Mouse (Mus musculus) MEL (cell line): ENCODE measurements around the gene Gtpbp1. TPM values are rescaled to one million over a fixed set of nuclear protein-coding genes. Genes with fewer than 3 reads are reported as not detected.
A peak's percentile ranks its signal among the peaks of the same experiment; 100 is the strongest.

Source experiments
- DNase-seq: peaks from one replicate; pipeline ENCODE4 v3.0.0; 2011; ENCODE audit warnings: low read depth, low spot score
- H3K27ac ChIP-seq: 2 replicates; pipeline ENCODE4 v1.5.1; 2012; ENCODE audit warnings: low read depth, mild to moderate bottlenecking, control low read depth, low read length, moderate library complexity; ENCODE audit not compliant: control insufficient read depth
- H3K27me3 ChIP-seq, 2 experiments: fragments of 150-350 bp in 1 of 2; sonication (generic) in 1 of 2; 2 replicates each; pipeline ENCODE4 v1.6.1; 2012; ENCODE audit warnings: low read length in 2 of 2, mild to moderate bottlenecking in 2 of 2, improper control_type of control experiment in 1 of 2, moderate library complexity in 1 of 2; ENCODE audit not compliant: insufficient read depth in 2 of 2, control insufficient read depth in 1 of 2
- H3K36me3 ChIP-seq, 2 experiments: 2 replicates each; pipeline ENCODE4 v1.6.1; 2012 to 2014; ENCODE audit warnings: low read length in 2 of 2, improper control_type of control experiment in 1 of 2, inconsistent platforms in 1 of 2, mild to moderate bottlenecking in 1 of 2; ENCODE audit not compliant: insufficient read depth in 2 of 2, control insufficient read depth in 1 of 2
- H3K4me1 ChIP-seq, 2 experiments: fragments of 150-350 bp in 1 of 2; sonication (generic) in 1 of 2; 2 replicates each; pipeline ENCODE4 v1.6.1; 2012; ENCODE audit warnings: low read length in 2 of 2, improper control_type of control experiment in 1 of 2, mild to moderate bottlenecking in 1 of 2; ENCODE audit not compliant: insufficient read depth in 2 of 2, control insufficient read depth in 1 of 2
- H3K4me3 ChIP-seq, 2 experiments: fragments of 150-350 bp in 1 of 2; sonication (generic) in 1 of 2; 2 replicates each; pipeline ENCODE4 v1.5.1; 2012; ENCODE audit warnings: low read depth in 2 of 2, low read length in 2 of 2, mild to moderate bottlenecking in 2 of 2, moderate library complexity in 2 of 2, control low read depth in 1 of 2, improper control_type of control experiment in 1 of 2; ENCODE audit not compliant: control insufficient read depth in 1 of 2, insufficient read depth in 1 of 2
- H3K79me2 ChIP-seq: 2 replicates; pipeline ENCODE4 v1.6.1; 2012; ENCODE audit warnings: mild to moderate bottlenecking, low read length, moderate library complexity; ENCODE audit not compliant: control insufficient read depth, poor library complexity, insufficient read depth
- H3K9ac ChIP-seq: 2 replicates; pipeline ENCODE4 v1.6.1; 2012; ENCODE audit warnings: low read depth, mild to moderate bottlenecking, control low read depth, low read length, moderate library complexity; ENCODE audit not compliant: control insufficient read depth, poor library complexity, severe bottlenecking
- H3K9me3 ChIP-seq: fragments of 150-350 bp; sonication (generic); replicated peaks from 2 replicates; pipeline ENCODE4 v1.6.1; 2012; ENCODE audit warnings: mild to moderate bottlenecking, low read length, improper control_type of control experiment, moderate library complexity; ENCODE audit not compliant: insufficient read depth
- BHLHE40 ChIP-seq: IDR thresholded peaks from 2 replicates; pipeline ENCODE4 v1.6.1; 2012; ENCODE audit warnings: low read depth, mild to moderate bottlenecking, inconsistent platforms, low read length, improper control_type of control experiment, borderline replicate concordance
- CHD2 ChIP-seq: IDR thresholded peaks from 2 replicates; pipeline ENCODE4 v1.6.1; 2011; ENCODE audit warnings: low read length, improper control_type of control experiment
- CTCF ChIP-seq, 3 experiments: IDR thresholded peaks in 2 of 3; conservative IDR thresholded peaks in 1 of 3; 2 replicates each; pipeline ENCODE4 v1.5.1; 2011 to 2012; ENCODE audit warnings: low read length in 3 of 3, low read depth in 2 of 3, mild to moderate bottlenecking in 2 of 3, improper control_type of control experiment in 1 of 3, inconsistent platforms in 1 of 3, mixed read lengths in 1 of 3, moderate library complexity in 1 of 3; ENCODE audit not compliant: control insufficient read depth in 1 of 3, insufficient read depth in 1 of 3, poor library complexity in 1 of 3, severe bottlenecking in 1 of 3
- E2F4 ChIP-seq: IDR thresholded peaks from 2 replicates; pipeline ENCODE4 v1.6.1; 2011; ENCODE audit warnings: low read depth, low read length, improper control_type of control experiment, borderline replicate concordance
- ELF1 ChIP-seq: IDR thresholded peaks from 2 replicates; pipeline ENCODE4 v1.6.1; 2014; ENCODE audit warnings: low read depth, mild to moderate bottlenecking, inconsistent platforms, low read length, improper control_type of control experiment, moderate library complexity
- GABPA ChIP-seq: IDR thresholded peaks from 2 replicates; pipeline ENCODE4 v1.6.1; 2012; ENCODE audit warnings: low read depth, mild to moderate bottlenecking, inconsistent platforms, low read length, improper control_type of control experiment, moderate library complexity
- GATA1 ChIP-seq: IDR thresholded peaks from 2 replicates; pipeline ENCODE4 v1.6.1; 2011; ENCODE audit warnings: low read depth, low read length, improper control_type of control experiment
- HCFC1 ChIP-seq: IDR thresholded peaks from 2 replicates; pipeline ENCODE4 v1.6.1; 2012; ENCODE audit warnings: low read depth, mild to moderate bottlenecking, inconsistent platforms, low read length, improper control_type of control experiment, moderate library complexity
- JUND ChIP-seq: IDR thresholded peaks from 2 replicates; pipeline ENCODE4 v1.6.1; 2011; ENCODE audit warnings: low read depth, mild to moderate bottlenecking, improper control_type of control experiment, low read length
- MAX ChIP-seq: IDR thresholded peaks from 2 replicates; pipeline ENCODE4 v1.6.1; 2011; ENCODE audit warnings: low read length, improper control_type of control experiment
- MXI1 ChIP-seq: IDR thresholded peaks from 2 replicates; pipeline ENCODE4 v1.6.1; 2011; ENCODE audit warnings: mild to moderate bottlenecking, low read depth, low read length, improper control_type of control experiment
- MYC ChIP-seq: IDR thresholded peaks from 2 replicates; pipeline ENCODE4 v1.6.1; 2011; ENCODE audit warnings: low read depth, mild to moderate bottlenecking, low read length, improper control_type of control experiment, moderate library complexity
- POLR2AphosphoS2 ChIP-seq: IDR thresholded peaks from 2 replicates; pipeline ENCODE4 v1.6.1; 2011; ENCODE audit warnings: low read length, improper control_type of control experiment
- POLR2AphosphoS5 ChIP-seq: IDR thresholded peaks from 2 replicates; pipeline ENCODE4 v1.6.1; 2012; ENCODE audit warnings: low read depth, borderline replicate concordance, mild to moderate bottlenecking, inconsistent platforms, low read length, moderate library complexity, mixed read lengths
- SIN3A ChIP-seq: IDR thresholded peaks from 2 replicates; pipeline ENCODE4 v1.6.1; 2012; ENCODE audit warnings: low read length, improper control_type of control experiment, inconsistent platforms
- TCF12 ChIP-seq: IDR thresholded peaks from 2 replicates; pipeline ENCODE4 v1.6.1; 2014; ENCODE audit warnings: low read depth, mild to moderate bottlenecking, inconsistent platforms, low read length, improper control_type of control experiment, moderate library complexity
- UBTF ChIP-seq: IDR thresholded peaks from 2 replicates; pipeline ENCODE4 v1.6.1; 2012; ENCODE audit warnings: low read depth, mild to moderate bottlenecking, inconsistent platforms, low read length, improper control_type of control experiment, moderate library complexity, borderline replicate concordance; ENCODE audit not compliant: insufficient read depth
- USF1 ChIP-seq: IDR thresholded peaks from 2 replicates; pipeline ENCODE4 v1.6.1; 2014; ENCODE audit warnings: low read depth, mild to moderate bottlenecking, inconsistent platforms, low read length, improper control_type of control experiment, moderate library complexity
- ZMIZ1 ChIP-seq: IDR thresholded peaks from 2 replicates; pipeline ENCODE4 v1.6.1; 2012; ENCODE audit warnings: low read depth, mild to moderate bottlenecking, inconsistent platforms, low read length, improper control_type of control experiment, moderate library complexity
- ZNF384 ChIP-seq: IDR thresholded peaks from 2 replicates; pipeline ENCODE4 v1.6.1; 2012; ENCODE audit warnings: low read depth, mild to moderate bottlenecking, inconsistent platforms, low read length, improper control_type of control experiment
- polyA plus RNA-seq, 2 experiments: library from polyadenylated mRNA; stranded (reverse) in 1 of 2; unstranded in 1 of 2; fragments of >175 nt in 1 of 2; fragments of >200 nt in 1 of 2; gene quantifications; 2 replicates each; pipeline versions ENCODE4 v1.2.1 to v1.2.4; 2012; ENCODE audit warnings: low replicate concordance in 2 of 2, low read depth in 1 of 2; ENCODE audit not compliant: insufficient read length in 2 of 2, insufficient read depth in 1 of 2, missing spikeins in 1 of 2
- total RNA-seq: library from RNA; depleted of rRNA; stranded (reverse); fragments of 300-350 nt; gene quantifications from 2 replicates; pipeline ENCODE4 v1.2.3, GENCODE M21; 2012

Gene Gtpbp1
- total and polyA plus RNA-seq, 3 experiments, result 50.3 to 92.2 TPM; not detected in 1

GRCm38 (mm10) chr15:79686046-79686869, 4.4 kb upstream of the Gtpbp1 start (continued):
- TF ChIP-seq MXI1 (peak; percentile 93), POLR2AphosphoS2 (no peak), MAX (peak; percentile 95), POLR2AphosphoS5 (no peak), GABPA (no peak), JUND (no peak), USF1 (0 out of 2 replicates have a peak, but pooled peaks have one; percentile 25), ZMIZ1 (peak; percentile 12; the same call in 1 of the 2 replicates), CHD2 (no peak), CTCF (IDR thresholded peaks at IDR 0.05 in 2 of 3, conservative IDR thresholded peaks at IDR 0.05 in 1 of 3; ENCODE audit: control insufficient read depth in 1 of 3, insufficient read depth in 1 of 3, low read depth in 2 of 3, low read length in 3 of 3, poor library complexity in 1 of 3, severe bottlenecking in 1 of 3) (no peak), ZNF384 (no peak), ELF1 (no peak), BHLHE40 (no peak), SIN3A (peak; percentile 92)

DNA sequence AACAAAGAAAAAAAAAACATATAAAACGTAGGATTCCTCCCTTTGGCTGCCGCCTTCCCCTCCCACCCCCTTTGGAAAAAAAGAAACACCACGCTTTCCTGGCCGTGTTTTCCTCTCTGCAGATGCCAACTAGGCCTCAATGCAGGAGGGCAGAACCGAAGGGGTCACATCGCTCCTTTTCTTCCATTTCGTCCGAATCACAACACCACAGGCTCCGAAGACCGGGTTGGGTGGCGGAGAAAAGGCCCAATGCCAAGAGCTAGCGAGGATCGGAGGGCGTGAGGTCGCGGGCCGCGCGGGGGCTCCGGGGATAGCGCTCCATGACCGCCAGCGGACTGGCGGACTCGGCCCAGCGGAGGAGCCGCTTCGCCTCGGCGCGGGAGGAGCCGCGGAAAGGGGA, 3.5 kb upstream of the Gtpbp1 start:
- peak; percentile 53 for DNase-seq
- no peaks in the 10 kb centered on the region for H3K9me3 ChIP-seq
- peaks cover 0 to 32% of the 10 kb centered on the region in 2 experiments; a peak in 3 of 4 replicates for H3K36me3 ChIP-seq
- peak overlapping the region; percentile 93 to 96 for H3K4me3 ChIP-seq
- no peaks in the 10 kb centered on the region for H3K27me3 ChIP-seq
- peak overlapping the region; percentile 97 for H3K9ac ChIP-seq
- H3K79me2 ChIP-seq, result peaks cover 68% of the 10 kb centered on the region
- peaks cover 8 to 26% of the 10 kb centered on the region in 2 experiments for H3K4me1 ChIP-seq
- peak; percentile 66 for TF ChIP-seq SIN3A
- no peak for TF ChIP-seq ELF1
- TF ChIP-seq HCFC1, result 0 out of 2 replicates have a peak, but pooled peaks have one; percentile 36
- no peak; the same call in 1 of the 2 replicates for TF ChIP-seq E2F4
- peak; percentile 41; the same call in 1 of the 2 replicates for TF ChIP-seq MXI1
- peak; percentile 57 for TF ChIP-seq ZNF384
- TF ChIP-seq MYC, result peak; percentile 50; the same call in 1 of the 2 replicates
- no peak for TF ChIP-seq TCF12
- peak; percentile 49; the same call in 1 of the 2 replicates for TF ChIP-seq UBTF
- TF ChIP-seq GATA1, result no peak
- H3K27ac ChIP-seq, result peak overlapping the region; percentile 78
